Mouse (Mus musculus): Measurements from ENCODE around the gene Ugt1a2.

Gene Ugt1a2

GRCm38 (mm10) chr1:88235046-88235893 lies 34.9 kb downstream of the Ugt1a2 start:
- peak in 1 of 2 experiments; percentile 4 for DNase-seq

GRCm38 (mm10) chr1:88235894-88236415 lies 35.6 kb downstream of the Ugt1a2 start:
- no peak for DNase-seq

GRCm38 (mm10) chr1:88237311-88237710 lies 36.9 kb downstream of the Ugt1a2 start:
- DNase-seq: no peak

- no peak for DNase-seq
Observed at GRCm38 (mm10) chr1:88238771-88239170, 38.4 kb downstream of the Ugt1a2 start.

- DNase-seq: no peak
Observed at GRCm38 (mm10) chr1:88240072-88240471, 39.7 kb downstream of the Ugt1a2 start.

GRCm38 (mm10) chr1:88240579-88240978 lies 40.2 kb downstream of the Ugt1a2 start:
- DNase-seq: no peak

- DNase-seq: no peak
Observed at GRCm38 (mm10) chr1:88243861-88244260, 43.5 kb downstream of the Ugt1a2 start.

- no peak for DNase-seq
Observed at GRCm38 (mm10) chr1:88245881-88246280, 45.5 kb downstream of the Ugt1a2 start.

GRCm38 (mm10) chr1:88246386-88246785 lies 46.0 kb downstream of the Ugt1a2 start:
- no peak for DNase-seq

- no peak for DNase-seq
Observed at GRCm38 (mm10) chr1:88247660-88248059, 47.3 kb downstream of the Ugt1a2 start.

- DNase-seq: no peak
Observed at GRCm38 (mm10) chr1:88248658-88249057, 48.3 kb downstream of the Ugt1a2 start.

- no peak for DNase-seq
Observed at GRCm38 (mm10) chr1:88249596-88249995, 49.2 kb downstream of the Ugt1a2 start.

- DNase-seq: no peak
Observed at GRCm38 (mm10) chr1:88250023-88250422, 49.6 kb downstream of the Ugt1a2 start.

- DNase-seq: no peak
Observed at GRCm38 (mm10) chr1:88253106-88253505, 52.7 kb downstream of the Ugt1a2 start.

GRCm38 (mm10) chr1:88253540-88253939 lies 53.1 kb downstream of the Ugt1a2 start:
- no peak for DNase-seq

- no peak for DNase-seq
Observed at GRCm38 (mm10) chr1:88254793-88255465, 54.5 kb downstream of the Ugt1a2 start.

- no peak for DNase-seq
Observed at GRCm38 (mm10) chr1:88255466-88255857, 55.1 kb downstream of the Ugt1a2 start.

- DNase-seq: peak; percentile 51 to 59
Observed at GRCm38 (mm10) chr1:88255989-88256754, 55.8 kb downstream of the Ugt1a2 start.

- DNase-seq: no peak
Observed at GRCm38 (mm10) chr1:88256886-88257663, 56.7 kb downstream of the Ugt1a2 start.

- DNase-seq: no peak
Observed at GRCm38 (mm10) chr1:88257681-88258080, 57.3 kb downstream of the Ugt1a2 start.

- DNase-seq: no peak
Observed at GRCm38 (mm10) chr1:88258361-88258760, 58.0 kb downstream of the Ugt1a2 start.

Measured in cerebellum, adult 18-20 months (tissue).